Mouse (Mus musculus): ENCODE measurements around the gene Slc18a2.

DNA sequence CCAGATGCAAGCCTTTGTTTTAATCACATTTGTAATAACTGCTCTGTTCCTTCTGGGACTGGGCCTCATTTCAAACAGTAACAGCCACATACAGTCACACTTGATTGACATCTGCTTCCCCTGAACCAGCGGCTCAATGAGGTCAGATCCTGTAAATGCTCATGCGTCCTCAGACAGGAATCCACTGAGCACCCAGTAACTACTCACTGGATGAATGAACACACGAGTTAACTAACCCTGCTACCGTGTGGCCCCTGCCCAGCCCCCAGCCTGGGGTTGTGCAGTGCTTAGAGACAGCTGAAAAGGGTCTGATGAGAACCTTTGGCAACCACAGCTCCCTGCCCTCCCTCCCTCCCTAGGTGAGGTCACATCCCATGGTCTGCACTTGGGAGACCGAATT, 27.9 kb upstream of the Slc18a2 start:
- TF ChIP-seq CTCF (conservative IDR thresholded peaks at IDR 0.05; ENCODE audit: insufficient read depth, insufficient read length, low read depth, low read length) (no peak), POLR2A (IDR thresholded peaks at IDR 0.05; ENCODE audit: low read depth, low read length) (no peak)

Measured in kidney, adult 2 months (tissue).